Mouse (Mus musculus) testis, adult 2 months (tissue): ENCODE measurements around the gene Tbc1d14.

Source experiments
- CTCF ChIP-seq: fragments of 200-500 bp; IDR thresholded peaks from 2 replicates; pipeline ENCODE4 v1.5.1; 2012; ENCODE audit warnings: low read depth, mild to moderate bottlenecking, inconsistent platforms, low read length, moderate library complexity; ENCODE audit not compliant: control insufficient read depth, insufficient read depth, insufficient replicate concordance
- POLR2A ChIP-seq: fragments of 200-500 bp; IDR thresholded peaks from 2 replicates; pipeline ENCODE4 v1.6.1; 2012; ENCODE audit warnings: low read depth, mild to moderate bottlenecking, inconsistent platforms, low read length, moderate library complexity; ENCODE audit not compliant: control insufficient read depth

GRCm38 (mm10) chr5:36625612-36626011, 32.5 kb upstream of the Tbc1d14 start:
- TF ChIP-seq CTCF, result no peak
- no peak for TF ChIP-seq POLR2A
